Mouse (Mus musculus) c-Kit-negative CD71-positive TER-119-positive erythroid progenitor cells, embryonic 14.5 days (primary cell): ENCODE results near the gene Sowahd.

Experiments used
- DNase-seq: peaks from one replicate; pipeline ENCODE4 v3.0.0-alpha.2; 2013; ENCODE audit warnings: low read depth, low spot score

Sowahd gene

GRCm38 (mm10) chrX:37091457-37091856, 42.8 kb downstream of the Sowahd start:
- no peak for DNase-seq

GRCm38 (mm10) chrX:37095106-37095768, 46.6 kb downstream of the Sowahd start:
- no peak for DNase-seq

GRCm38 (mm10) chrX:37098681-37099080, 50.0 kb downstream of the Sowahd start:
- DNase-seq = no peak
